Mouse (Mus musculus) myocyte (in vitro differentiated cells): ENCODE results near the gene Slc24a3.

Experiments
- CEBPB ChIP-seq: IDR thresholded peaks from 2 replicates; pipeline ENCODE4 v1.6.1; 2011; ENCODE audit warnings: mild to moderate bottlenecking, moderate library complexity; ENCODE audit not compliant: poor library complexity, insufficient read depth, severe bottlenecking
- E2F4 ChIP-seq: IDR thresholded peaks from one replicate; pipeline ENCODE4 v1.6.1; 2011; ENCODE audit warnings: mild to moderate bottlenecking, control low read depth, moderate library complexity; ENCODE audit not compliant: insufficient read depth
- MAX ChIP-seq: IDR thresholded peaks from one replicate; pipeline ENCODE4 v1.6.1; 2011; ENCODE audit warnings: low read depth, mild to moderate bottlenecking, control low read depth
- MYOD1 ChIP-seq, 3 experiments: IDR thresholded peaks; one replicate each; pipeline ENCODE4 v1.6.1; 2011; ENCODE audit warnings: control low read depth in 2 of 3, low read depth in 2 of 3, mild to moderate bottlenecking in 2 of 3, moderate library complexity in 1 of 3; ENCODE audit not compliant: insufficient read length in 2 of 3, control insufficient read depth in 1 of 3
- MYOG ChIP-seq, 3 experiments: IDR thresholded peaks; one replicate each; pipeline ENCODE4 v1.6.1; 2011; ENCODE audit warnings: control low read depth in 2 of 3, low read depth in 2 of 3, mild to moderate bottlenecking in 2 of 3; ENCODE audit not compliant: insufficient read length in 2 of 3, control insufficient read depth in 1 of 3, insufficient read depth in 1 of 3
- POLR2A ChIP-seq: IDR thresholded peaks from one replicate; pipeline ENCODE4 v1.6.1; 2011; ENCODE audit warnings: low read depth, mild to moderate bottlenecking, control low read depth, moderate library complexity; ENCODE audit not compliant: insufficient read length
- POLR2AphosphoS2 ChIP-seq: IDR thresholded peaks from one replicate; pipeline ENCODE4 v1.6.1; 2011; ENCODE audit warnings: low read depth, control low read depth; ENCODE audit not compliant: insufficient read length
- REST ChIP-seq: IDR thresholded peaks from one replicate; pipeline ENCODE4 v1.6.1; 2011; ENCODE audit warnings: mild to moderate bottlenecking, control low read depth, moderate library complexity; ENCODE audit not compliant: insufficient read depth, insufficient read length
- TCF12 ChIP-seq: IDR thresholded peaks from one replicate; pipeline ENCODE4 v1.6.1; 2011; ENCODE audit warnings: mild to moderate bottlenecking, control low read depth; ENCODE audit not compliant: poor library complexity, insufficient read depth, severe bottlenecking
- USF1 ChIP-seq: IDR thresholded peaks from one replicate; pipeline ENCODE4 v1.6.1; 2011; ENCODE audit warnings: low read depth, mild to moderate bottlenecking, control low read depth, moderate library complexity

GRCm38 (mm10) chr2:145325852-145326251 lies 158.3 kb downstream of the Slc24a3 start:
- TF ChIP-seq MAX, result no peak
- no peak for TF ChIP-seq POLR2A
- no peak for TF ChIP-seq E2F4
- TF ChIP-seq USF1, result no peak
- TF ChIP-seq POLR2AphosphoS2, result no peak
- no peak for TF ChIP-seq TCF12
- TF ChIP-seq MYOG (IDR thresholded peaks at IDR 0.05; ENCODE audit: control insufficient read depth in 1 of 3, insufficient read depth in 1 of 3, insufficient read length in 2 of 3, low read depth in 2 of 3), result no peak
- TF ChIP-seq MYOD1 (IDR thresholded peaks at IDR 0.05; ENCODE audit: control insufficient read depth in 1 of 3, insufficient read length in 2 of 3, low read depth in 2 of 3), result no peak
- TF ChIP-seq CEBPB, result no peak
- TF ChIP-seq REST, result no peak
